Mouse (Mus musculus): ENCODE data around the gene Usp47.
"Not testable (repeated sequence)": the region's sequence is repeated elsewhere in the genome, so short reads cannot be mapped to it uniquely, and the experiment has no call there.

Gene Usp47

DNA sequence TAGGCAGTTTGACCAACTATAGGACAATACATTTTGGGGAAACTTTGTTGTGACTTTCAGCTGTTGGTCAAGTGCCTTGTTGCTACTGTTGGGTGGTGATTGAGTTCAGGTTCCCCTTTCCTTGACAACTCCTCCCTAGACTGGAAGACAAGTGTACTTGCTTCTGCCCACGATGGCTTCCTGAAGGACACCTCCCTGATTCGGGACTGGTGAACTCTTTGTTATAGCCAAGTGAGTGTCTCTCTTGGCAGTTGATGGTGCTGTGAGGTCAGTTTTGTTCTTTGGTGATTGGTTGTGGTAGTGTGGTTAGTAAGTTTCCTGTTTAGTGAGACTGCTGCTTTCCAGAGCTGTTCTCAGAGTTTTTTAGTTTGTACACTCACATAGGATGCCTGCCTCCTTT lies 19.5 kb downstream of the Usp47 start:
- DNase-seq, result no peak

- DNase-seq, result no peak
Observed at GRCm38 (mm10) chr7:112045249-112045648, 21.9 kb downstream of the Usp47 start.

- no peak for DNase-seq
Observed at GRCm38 (mm10) chr7:112045794-112046388, 22.6 kb downstream of the Usp47 start.

- no peak for DNase-seq
Observed at GRCm38 (mm10) chr7:112048643-112049042, 25.3 kb downstream of the Usp47 start.

GRCm38 (mm10) chr7:112053667-112054066 lies 30.4 kb downstream of the Usp47 start:
- no peak for DNase-seq

- DNase-seq, result no peak
Observed at GRCm38 (mm10) chr7:112055901-112056625, 32.8 kb downstream of the Usp47 start.

GRCm38 (mm10) chr7:112074868-112075267 lies 51.6 kb downstream of the Usp47 start:
- no peak for DNase-seq

GRCm38 (mm10) chr7:112082636-112083035 lies 59.3 kb downstream of the Usp47 start:
- DNase-seq, result no peak

DNA sequence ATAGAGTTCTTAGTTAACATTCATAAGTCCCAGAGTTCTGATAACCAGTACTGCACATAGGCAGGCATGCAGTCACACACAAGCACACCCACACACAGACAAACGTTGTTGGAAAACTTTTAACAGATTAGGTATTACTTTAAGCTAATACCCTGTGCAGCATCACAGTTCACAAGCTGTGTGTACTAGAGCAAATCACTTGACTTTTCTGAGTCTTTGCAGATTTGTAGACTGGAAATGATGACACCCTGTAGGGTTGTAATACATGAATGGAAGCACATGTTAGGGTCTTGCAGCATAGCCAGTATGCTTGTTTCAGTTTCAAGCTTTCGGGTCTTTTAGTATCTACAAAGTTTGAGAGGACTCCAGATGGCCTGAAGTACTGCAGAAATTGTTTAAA lies 60.9 kb downstream of the Usp47 start:
- no peak for DNase-seq

DNA sequence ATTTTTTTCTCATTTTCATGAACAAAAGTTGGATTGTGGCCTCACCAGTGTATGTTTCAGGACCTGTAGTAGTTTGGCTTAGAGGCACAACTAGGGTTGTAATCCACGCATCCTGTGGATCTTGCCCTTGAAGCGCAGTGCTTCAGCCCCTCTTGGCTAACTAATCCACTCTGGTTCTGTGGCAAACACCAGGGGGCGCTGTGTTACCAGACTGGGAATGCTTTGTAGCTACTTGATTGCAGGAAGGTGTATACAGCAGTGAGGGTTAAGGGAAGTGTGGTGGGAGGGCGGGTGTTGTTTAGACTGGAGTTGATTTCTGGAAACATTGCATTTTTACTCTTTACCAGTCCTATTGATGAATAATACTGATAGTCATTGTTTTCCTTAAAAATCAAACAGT lies 61.8 kb downstream of the Usp47 start:
- DNase-seq, result peak; percentile 88

DNA sequence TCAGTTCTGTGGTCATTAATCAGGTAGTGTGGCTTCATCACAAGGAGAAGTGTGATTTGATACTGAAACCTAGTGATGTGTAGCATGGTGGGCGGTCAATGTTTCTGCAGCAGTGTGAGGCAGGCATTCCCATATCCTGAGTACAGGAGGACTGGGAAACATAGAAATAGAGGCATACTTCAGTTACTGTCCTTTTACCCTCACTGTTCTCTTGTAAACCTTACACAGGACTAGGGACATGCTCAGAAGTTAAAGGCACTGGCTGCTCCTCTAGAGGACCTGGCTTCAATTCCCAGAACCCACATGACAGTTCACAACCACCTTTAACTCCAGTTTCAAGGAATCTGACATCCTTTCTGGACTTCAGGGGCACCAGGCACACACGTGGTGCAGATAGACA lies 62.9 kb downstream of the Usp47 start:
- no peak for DNase-seq

- DNase-seq, result not testable (repeated sequence)
Observed at GRCm38 (mm10) chr7:112094923-112095322, 71.6 kb downstream of the Usp47 start.

GRCm38 (mm10) chr7:112100887-112101286 lies 77.6 kb downstream of the Usp47 start:
- DNase-seq, result no peak

- no peak for DNase-seq
Observed at GRCm38 (mm10) chr7:112102933-112103332, 79.6 kb downstream of the Usp47 start.

GRCm38 (mm10) chr7:112103816-112104215 lies 80.5 kb downstream of the Usp47 start:
- DNase-seq, result no peak

DNA sequence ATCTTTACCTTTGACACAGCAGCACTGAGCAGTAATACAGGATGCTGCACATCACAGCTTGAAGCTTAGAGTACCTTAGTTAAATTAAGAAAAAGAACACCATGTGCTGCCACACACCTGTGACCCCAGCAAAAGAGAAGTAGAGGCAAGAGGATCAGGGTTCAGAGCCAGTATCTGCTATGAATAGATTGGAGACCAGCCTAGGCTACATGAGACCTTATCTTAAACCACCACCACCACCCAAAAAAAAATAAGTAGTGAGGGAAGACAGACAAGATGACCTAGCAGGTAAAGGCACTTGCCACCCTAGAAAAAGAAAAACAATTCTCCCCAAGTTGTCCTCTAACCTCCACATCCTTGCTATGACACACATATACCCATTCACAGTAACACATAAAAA lies 85.5 kb downstream of the Usp47 start:
- no peak for DNase-seq

DNA sequence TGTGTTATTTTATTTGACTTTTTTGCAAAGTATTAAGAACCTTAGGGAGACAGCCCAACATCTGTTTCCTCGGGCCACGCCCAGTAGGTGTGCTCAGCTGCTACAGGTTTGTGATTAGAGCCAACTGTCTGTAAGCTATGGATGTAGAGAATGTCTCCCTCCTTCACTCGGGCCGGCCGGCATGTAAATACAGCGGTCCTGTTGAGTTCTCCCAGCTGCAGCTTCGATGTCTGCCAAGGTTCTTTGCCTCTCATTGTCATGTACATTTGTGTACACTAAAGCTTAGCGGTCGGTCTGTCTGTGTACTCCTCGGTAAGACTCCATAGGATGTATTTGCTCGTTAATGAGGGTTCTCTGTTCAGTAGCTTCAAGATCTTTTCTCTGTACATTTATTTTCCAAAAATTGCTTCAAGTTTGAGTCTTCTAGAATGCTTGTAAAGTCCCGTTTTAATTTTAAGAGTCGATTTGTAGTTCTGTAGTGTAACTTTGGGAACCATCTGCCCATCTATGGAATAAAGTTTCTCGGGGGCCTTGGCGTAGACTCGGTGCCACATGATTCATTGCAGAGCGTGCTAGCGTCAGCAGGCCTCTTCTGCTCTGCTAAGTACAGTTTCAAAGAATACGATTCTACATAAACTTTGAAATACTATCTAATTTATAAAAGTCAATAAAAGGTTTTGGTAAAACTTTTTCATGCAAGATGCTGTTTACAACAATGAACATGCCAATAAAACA lies 87.5 kb downstream of the Usp47 start:
- DNase-seq, result no peak

DNA sequence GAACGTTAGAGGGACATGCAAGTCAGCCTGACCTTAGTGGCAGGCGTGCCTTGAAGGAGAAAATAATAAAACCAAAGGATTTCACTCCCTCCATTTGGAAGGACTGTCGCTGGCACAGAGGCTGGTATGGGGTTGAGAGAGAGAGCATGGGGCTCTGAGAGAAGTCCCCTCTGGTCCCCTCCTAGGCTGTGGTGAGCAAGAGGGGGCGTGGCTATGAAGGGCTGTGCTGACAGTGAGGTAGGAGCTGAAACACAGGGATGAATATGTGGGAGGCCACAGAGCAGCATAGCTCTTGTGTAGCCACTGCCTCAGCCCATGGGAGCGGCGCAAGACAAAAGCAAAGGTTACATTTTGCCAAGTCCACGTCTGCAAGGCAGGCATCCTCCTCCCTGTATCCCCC lies 94.2 kb downstream of the Usp47 start:
- DNase-seq, result no peak

DNA sequence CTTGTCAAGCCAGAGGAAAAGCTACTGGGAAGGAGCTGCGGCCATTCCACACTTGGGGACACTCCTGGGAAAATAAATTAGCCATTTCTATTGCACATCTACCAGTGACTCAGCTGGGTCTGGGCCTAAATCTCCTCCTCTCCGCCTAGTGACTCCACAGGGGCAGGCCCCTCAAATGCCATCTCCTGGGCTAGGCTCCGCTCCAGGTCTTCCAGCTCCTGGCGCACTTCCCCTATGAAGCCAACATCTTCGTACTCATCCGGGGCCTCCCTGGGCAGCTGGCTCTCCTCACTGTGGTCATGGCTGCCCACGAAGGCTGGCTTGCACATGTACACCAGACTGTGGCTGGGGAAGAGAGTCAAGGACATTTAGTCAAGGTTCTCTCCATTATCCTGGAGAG lies 94.8 kb downstream of the Usp47 start:
- no peak for DNase-seq

GRCm38 (mm10) chr7:112119248-112119647 lies 95.9 kb downstream of the Usp47 start:
- DNase-seq, result no peak

DNA sequence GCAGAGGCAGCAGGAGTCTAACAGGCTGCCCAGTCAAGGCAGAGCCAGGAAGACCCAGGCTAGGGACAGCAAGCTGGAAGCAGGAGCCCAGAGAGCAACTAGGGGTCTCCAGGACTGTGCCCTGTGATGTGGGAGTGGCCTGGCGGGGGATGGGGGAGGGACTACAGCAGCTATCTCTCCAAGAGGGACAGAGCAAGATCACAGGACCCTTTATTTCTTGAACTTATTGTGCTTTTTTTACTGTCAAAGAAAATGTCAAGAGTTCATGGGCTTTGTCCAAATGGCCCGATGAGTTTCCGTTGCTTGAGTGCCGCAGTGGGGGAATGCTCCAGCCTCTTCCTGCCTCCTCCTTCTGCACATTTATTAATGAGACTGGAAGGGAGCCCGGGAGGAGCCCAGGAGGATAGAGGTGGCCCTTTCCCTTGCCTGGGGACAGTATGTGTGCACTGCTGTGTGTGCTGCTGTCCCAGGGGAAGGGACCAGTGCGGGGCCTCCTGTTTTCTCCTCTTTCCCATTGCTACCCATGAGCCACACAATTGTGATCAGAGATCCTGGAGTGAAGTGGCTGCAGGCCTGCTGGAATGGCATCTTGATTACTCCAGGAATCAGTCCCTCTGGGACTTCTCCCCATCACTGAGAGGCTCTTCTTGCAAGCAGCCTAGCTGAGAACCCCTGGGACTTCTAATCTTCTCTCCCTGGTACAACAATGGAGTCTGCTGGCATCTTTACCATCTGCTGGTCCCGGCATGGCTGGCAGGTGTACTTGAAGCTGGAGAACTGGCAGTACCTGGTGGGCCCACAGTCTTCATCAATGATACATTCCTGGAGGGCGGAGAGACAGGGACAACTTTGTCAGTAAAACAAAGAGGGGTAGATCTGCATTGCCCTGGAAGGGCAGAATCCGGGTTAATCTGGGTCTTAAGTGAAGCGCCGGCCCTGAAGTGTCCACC lies 97.8 kb downstream of the Usp47 start:
- DNase-seq, result no peak

DNA sequence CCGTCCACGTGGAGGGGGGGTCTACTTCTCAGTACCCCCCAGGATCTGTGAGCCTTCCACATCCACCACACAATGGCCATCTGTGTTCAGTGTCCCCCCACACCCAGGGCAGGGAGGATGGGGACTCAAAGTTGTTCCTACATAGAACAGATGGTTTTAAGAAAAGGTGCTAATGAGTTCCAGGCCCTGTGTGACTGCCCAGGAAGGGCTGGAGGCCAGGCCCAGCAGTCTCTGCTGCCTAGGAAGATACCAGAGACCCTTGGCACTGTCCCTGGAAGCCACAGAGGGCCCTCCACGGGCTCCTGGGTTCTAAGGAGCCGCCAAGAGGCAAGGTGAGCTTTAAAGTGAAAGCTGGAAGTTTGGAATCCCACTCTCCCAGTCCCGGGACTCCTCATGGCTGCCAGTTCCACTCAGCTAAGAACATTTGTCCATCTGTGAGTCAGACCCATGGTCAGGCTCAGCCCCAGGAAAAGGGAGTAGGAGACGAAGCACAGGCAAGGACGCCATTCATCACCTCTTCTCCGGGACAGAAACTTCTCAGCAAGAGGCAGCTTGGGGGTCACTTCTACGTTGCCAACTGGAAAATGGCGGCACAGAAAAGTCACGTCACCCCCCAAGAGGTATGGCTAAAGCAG lies 98.7 kb downstream of the Usp47 start:
- no peak for DNase-seq

- DNase-seq, result no peak
Observed at GRCm38 (mm10) chr7:112123612-112124011, 100.3 kb downstream of the Usp47 start.
